Comparison of ENCODE assay signal across 9 mouse cellular contexts in genomic region chr10:103402171-103402570, GRCm38 (mm10). TPM values are rescaled to one million over a fixed set of nuclear protein-coding genes. Genes with fewer than 3 reads are reported as not detected.
DNase-seq lines count a peak whose midpoint lies in the region; ATAC-seq and TF ChIP-seq lines count a peak whose summit lies in the region.
"Had no signal": no experiment of that assay in that cellular context is flagged by ENCODE, and none has a peak within 500 bp of the region (broad histone marks: within the 10 kb centered on the region; RNA-seq: fewer than 3 reads in every experiment).

No protein-coding gene starts in this region.

- peak; percentile 72 for DNase-seq in limb, embryonic 14.5 days (ENCODE audit: low spot score)
- DNase-seq in limb, embryonic 10.5 days (ENCODE audit: low spot score) = no peak
- peak; percentile 52 for DNase-seq in ZHBTc4 (ENCODE audit: low read depth, low spot score)
- peak; percentile 68 for DNase-seq in embryo, embryonic 11 days
- DNase-seq in spleen, postnatal 14 days (ENCODE audit: low spot score in 2 of 2) = no peak
- DNase-seq in heart, adult 8-10 months (ENCODE audit: low spot score) = no peak

- H3K9ac ChIP-seq in limb, embryonic 14.5 days (ENCODE audit: low read depth, low read length, severe bottlenecking) = no peak overlapping the region
- H3K9ac ChIP-seq: limb, embryonic 13.5 days; stomach, embryonic 15.5 days had no signal

- H3K27ac ChIP-seq in limb, embryonic 14.5 days (replicated peaks; ENCODE audit: low read depth, low read length) = no peak overlapping the region
- no peak overlapping the region for H3K27ac ChIP-seq in limb, embryonic 10.5 days
- H3K27ac ChIP-seq: limb, embryonic 13.5 days; stomach, embryonic 15.5 days had no signal

- no peak overlapping the region for H3K4me3 ChIP-seq in limb, embryonic 14.5 days (replicated peaks; ENCODE audit: low read length)
- no peak overlapping the region for H3K4me3 ChIP-seq in limb, embryonic 10.5 days
- H3K4me3 ChIP-seq: limb, embryonic 13.5 days; stomach, embryonic 15.5 days had no signal

- no peak for TF ChIP-seq POLR2A in limb, embryonic 14.5 days (IDR thresholded peaks at IDR 0.05; ENCODE audit: borderline replicate concordance, extremely low read depth, insufficient read depth, insufficient read length)

- no peaks in the 10 kb centered on the region for H3K27me3 ChIP-seq in limb, embryonic 14.5 days (ENCODE audit: control insufficient read depth, insufficient read depth, low read length)
- H3K27me3 ChIP-seq in limb, embryonic 10.5 days (ENCODE audit: low read depth, poor library complexity, severe bottlenecking) = no peaks in the 10 kb centered on the region
- H3K27me3 ChIP-seq: limb, embryonic 13.5 days; stomach, embryonic 15.5 days had no signal

- no peaks in the 10 kb centered on the region for H3K4me1 ChIP-seq in limb, embryonic 14.5 days (ENCODE audit: control insufficient read depth, insufficient read depth, low read length)
- no peaks in the 10 kb centered on the region for H3K4me1 ChIP-seq in limb, embryonic 10.5 days
- H3K4me1 ChIP-seq: limb, embryonic 13.5 days; stomach, embryonic 15.5 days had no signal

- no peak overlapping the region for H3K4me2 ChIP-seq in limb, embryonic 14.5 days (replicated peaks; ENCODE audit: low read depth, low read length, severe bottlenecking)
- H3K4me2 ChIP-seq: limb, embryonic 13.5 days; stomach, embryonic 15.5 days had no signal

- ATAC-seq in limb, embryonic 14.5 days (ENCODE audit: low FRiP score, low read depth) = no peak
- ATAC-seq in megakaryocyte-erythroid progenitor cell, adult 5-6 weeks (replicated peaks; ENCODE audit: low FRiP score, low TSS enrichment, poor library complexity, severe bottlenecking) = peak; percentile 71

- H3K9me3 ChIP-seq in limb, embryonic 14.5 days (ENCODE audit: control insufficient read depth, low read length) = no peaks in the 10 kb centered on the region
- no peaks in the 10 kb centered on the region for H3K9me3 ChIP-seq in limb, embryonic 10.5 days (replicated peaks)
- H3K9me3 ChIP-seq: limb, embryonic 13.5 days; stomach, embryonic 15.5 days had no signal

- no peaks in the 10 kb centered on the region for H3K36me3 ChIP-seq in limb, embryonic 14.5 days (ENCODE audit: control insufficient read depth, insufficient read depth, low read length)
- no peaks in the 10 kb centered on the region for H3K36me3 ChIP-seq in limb, embryonic 10.5 days
- H3K36me3 ChIP-seq: limb, embryonic 13.5 days; stomach, embryonic 15.5 days had no signal

- WGBS in limb, embryonic 14.5 days = 26% methylated on average over 4 of the region's 4 CpGs
- WGBS in limb, embryonic 10.5 days = 34% methylated on average over 4 of the region's 4 CpGs

RNA-seq across cellular contexts. Expression of gene Slc6a15, which starts 34.6 kb away (rescaled TPM):
- polyA plus RNA-seq in limb, embryonic 14.5 days (2012; rRNA removed) = 2.1 and 2.9 TPM in 2 replicates
- 3.0 and 3.2 TPM in 2 replicates for polyA plus RNA-seq in limb, embryonic 14.5 days (2014; fragmentation: Nextera tagmentation; extraction: Ambion mirVana)
- 1.5 and 1.6 TPM in 2 replicates for polyA plus RNA-seq in limb, embryonic 10.5 days (2016; fragmentation: Nextera tagmentation; extraction: Ambion mirVana)
- 0.17 and 0.42 TPM in 2 replicates for total RNA-seq in megakaryocyte-erythroid progenitor cell, adult 5-6 weeks (2014; fragmentation: Nextera tagmentation)
- total RNA-seq in megakaryocyte-erythroid progenitor cell, adult 5-6 weeks (2017) = 1.6 and 2.5 TPM in 2 replicates
- total RNA-seq in heart, adult 8-10 months (2022) = under 1 TPM; 0.28 to 0.38 (median 0.31) TPM

Comparison
In these comparisons a context has a peak if more than half of its experiments do, and no peak if none do; other contexts are left out.
1. DNase-seq: peak in limb, embryonic 14.5 days (single experiment), ZHBTc4 (single experiment) and embryo, embryonic 11 days (single experiment); none in limb, embryonic 10.5 days (single experiment), spleen, postnatal 14 days (0 of 2) and heart, adult 8-10 months (single experiment).